Mouse (Mus musculus): ENCODE measurements around the gene Zfp523. TPM values are rescaled to one million over a fixed set of nuclear protein-coding genes. Genes with fewer than 3 reads are reported as not detected.

The Zfp523 gene
- polyA plus RNA-seq (2012; rRNA removed), result 71.9 and 76.1 TPM in 2 replicates

DNA sequence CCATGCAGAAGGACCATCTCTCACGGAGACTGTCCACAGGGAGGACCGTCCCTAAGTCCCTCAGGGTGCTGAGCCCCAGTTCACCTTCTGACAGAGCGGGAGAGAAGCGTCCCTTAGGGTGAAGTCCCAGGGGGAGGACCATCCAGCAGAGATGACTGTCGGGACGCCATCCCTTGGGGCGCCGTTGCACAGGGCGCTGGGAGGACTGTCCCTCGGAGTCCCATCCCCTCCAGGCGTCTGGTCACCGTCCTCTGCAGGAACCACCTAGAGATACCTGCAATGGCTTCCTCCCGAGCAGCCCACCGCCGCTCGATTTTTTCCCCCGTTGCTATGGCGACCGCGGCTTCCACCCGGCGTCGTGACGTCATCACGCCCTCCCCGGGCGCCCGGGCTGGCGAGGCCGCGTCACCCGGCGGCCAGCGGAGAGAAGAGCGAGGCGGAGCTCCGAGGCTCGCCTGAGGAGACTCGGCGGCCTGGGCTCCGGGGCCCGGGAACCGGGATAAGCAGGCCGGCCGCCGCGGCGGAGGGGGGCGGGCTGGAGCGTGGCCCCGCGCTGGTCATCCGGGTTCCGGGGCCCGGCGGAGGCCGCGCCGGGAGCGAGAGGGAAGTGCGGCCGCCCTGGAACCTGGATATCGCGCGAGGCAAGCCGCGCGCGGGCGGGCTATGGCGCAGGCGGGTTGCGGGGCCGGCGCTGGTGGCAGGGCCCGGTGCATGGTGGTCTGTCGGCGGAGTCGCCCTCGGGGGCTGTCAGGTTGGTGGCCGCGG is at the start of gene Zfp523:
Zfp523 (plus strand) TSS at position 355 of the 765 bp plus-strand sequence.

DNA sequence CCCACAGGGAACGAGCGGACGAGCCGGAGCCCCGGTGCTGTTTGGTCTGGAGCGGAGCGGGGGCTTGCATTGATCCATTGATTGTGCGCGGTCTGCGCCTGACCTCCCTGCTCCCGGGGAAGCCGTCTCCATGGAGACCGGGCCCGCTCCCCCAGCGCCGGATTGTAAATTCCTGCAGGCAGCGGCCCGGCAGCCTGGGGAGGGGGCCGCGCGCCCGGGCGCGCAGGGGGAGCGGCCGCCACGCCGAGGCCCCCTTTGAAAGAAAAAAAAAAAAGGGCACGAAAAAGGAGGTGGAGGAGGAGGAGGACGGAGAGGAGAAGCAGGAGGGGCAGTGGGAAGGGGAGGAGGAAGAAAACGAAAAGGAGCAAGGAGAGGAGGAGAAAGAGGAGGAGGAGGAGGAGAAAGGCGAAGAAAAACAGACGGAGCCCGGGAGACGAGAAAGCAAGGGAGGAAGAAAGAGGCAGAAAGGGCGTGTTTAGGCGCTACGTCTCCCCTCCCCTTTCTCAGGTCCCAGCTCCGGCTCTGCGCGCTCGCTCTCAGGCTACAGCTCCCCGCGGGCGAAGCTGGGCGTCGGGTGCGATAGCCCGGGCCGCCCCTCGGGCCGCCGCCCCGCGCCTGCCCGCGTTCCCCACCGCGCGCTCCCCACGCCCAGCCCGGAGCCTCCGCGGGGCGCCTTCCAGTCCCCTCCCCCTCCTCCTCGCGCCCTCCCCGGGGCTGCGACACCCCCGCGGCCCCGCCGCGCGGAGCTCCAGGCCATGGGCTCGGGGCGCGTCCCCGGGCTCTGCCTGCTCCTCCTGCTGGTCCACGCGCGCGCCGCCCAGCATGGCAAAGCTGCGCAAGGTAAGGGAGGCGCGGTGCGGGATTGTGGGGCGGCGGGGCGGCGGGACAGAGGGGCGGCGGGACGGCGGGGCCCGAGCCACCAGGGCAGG is 34.9 kb upstream of the Zfp523 start, which contains the start of gene Scube3:
Scube3 (plus strand) TSS at position 371 of the 929 bp plus-strand sequence.

DNA sequence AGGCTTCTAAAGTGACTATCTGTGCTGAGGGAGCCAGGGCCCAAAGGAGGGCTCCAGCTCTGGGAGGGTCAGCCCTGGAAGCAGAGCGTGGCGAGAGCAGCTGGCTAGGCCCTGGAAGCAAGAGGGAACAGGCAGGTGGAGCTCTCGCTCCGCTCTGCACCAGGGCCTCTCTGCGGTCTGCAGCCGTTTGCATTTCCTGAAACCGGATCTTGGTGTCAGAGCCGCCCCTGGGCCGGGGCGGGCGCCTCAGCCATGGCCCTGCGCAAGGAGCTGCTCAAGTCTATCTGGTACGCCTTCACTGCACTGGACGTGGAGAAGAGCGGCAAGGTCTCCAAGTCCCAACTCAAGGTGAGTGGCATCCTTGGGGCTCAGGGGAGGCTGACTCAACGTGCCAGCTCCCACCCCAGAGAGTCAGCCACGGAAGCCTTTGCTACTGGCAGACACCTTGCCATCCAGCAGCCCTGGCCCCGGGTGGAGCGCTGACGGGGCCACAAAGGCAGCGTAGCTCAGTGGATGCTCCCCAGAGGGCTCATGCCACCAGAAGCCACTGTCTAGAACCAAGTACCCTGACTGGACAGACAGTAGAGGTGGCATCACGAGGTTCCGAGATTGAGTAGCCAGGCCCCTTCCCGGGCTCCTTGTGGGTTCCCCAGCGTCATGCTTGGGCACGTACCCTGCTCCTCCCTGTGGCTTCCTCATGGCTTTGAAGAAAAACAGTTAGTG is 30.8 kb downstream of the Zfp523 start, which contains the start of gene Def6:
Def6 (plus strand) TSS at position 188 of the 723 bp plus-strand sequence.

DNA sequence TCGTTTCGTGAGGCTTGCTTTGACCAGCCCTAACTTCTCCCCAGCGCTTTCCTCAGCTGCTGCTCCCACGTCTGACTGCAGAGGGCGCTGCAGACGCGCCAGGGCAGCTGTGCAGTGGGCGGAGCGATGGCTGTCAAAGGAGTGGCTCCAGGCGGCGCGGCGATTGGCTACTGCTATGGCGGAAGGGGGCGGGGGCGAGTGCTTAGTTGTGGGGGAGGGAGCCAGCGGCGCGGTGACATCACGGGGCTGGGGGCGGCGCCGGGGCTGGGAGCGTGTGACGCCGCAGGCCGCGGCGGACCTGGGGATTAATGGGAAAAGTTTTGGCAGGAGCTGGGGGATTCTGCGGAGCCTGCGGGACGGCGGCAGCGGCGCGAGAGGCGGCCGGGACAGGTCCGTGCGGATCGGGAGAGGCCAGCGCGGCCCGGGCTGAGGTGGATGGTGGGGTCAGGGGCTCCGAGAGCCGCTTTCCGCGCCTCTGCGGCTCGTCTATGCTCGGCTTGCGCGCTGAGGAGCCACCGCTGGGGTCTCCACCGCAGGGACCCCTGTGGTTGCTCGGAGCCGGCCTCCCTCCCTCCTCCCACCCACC is 55.6 kb downstream of the Zfp523 start, which contains the start of gene Ppard:
Ppard (plus strand) TSS at position 226 of the 586 bp plus-strand sequence.

Other genes starting within 250 kb of the Zfp523 start
- 2.0 and 2.6 TPM in 2 replicates for gene Tcp11, start 96.5 kb upstream of the Zfp523 start, polyA plus RNA-seq (2012; rRNA removed)
- gene Scube3, start 35.0 kb upstream of the Zfp523 start, polyA plus RNA-seq (2012; rRNA removed), result 1.4 and 2.4 TPM in 2 replicates
- gene Def6, start 30.6 kb downstream of the Zfp523 start, polyA plus RNA-seq (2012; rRNA removed), result 4.3 and 4.7 TPM in 2 replicates
- gene Ppard, start 55.6 kb downstream of the Zfp523 start, polyA plus RNA-seq (2012; rRNA removed), result 229 and 242 TPM in 2 replicates
- 15.9 and 21.3 TPM in 2 replicates for gene Fance, start 136.4 kb downstream of the Zfp523 start, polyA plus RNA-seq (2012; rRNA removed)
- gene Rpl10a, start 151.3 kb downstream of the Zfp523 start, polyA plus RNA-seq (2012; rRNA removed), result 3,183 and 4,590 TPM in 2 replicates
- 36.0 and 39.2 TPM in 2 replicates for gene Tead3, start 173.7 kb downstream of the Zfp523 start, polyA plus RNA-seq (2012; rRNA removed)
- 0.36 and 1.0 TPM in 2 replicates for gene Tulp1, start 188.1 kb downstream of the Zfp523 start, polyA plus RNA-seq (2012; rRNA removed)

All from colon, adult 2 months (tissue).